Comparison of ENCODE assay signal across 7 mouse cellular contexts in the genomic region with DNA sequence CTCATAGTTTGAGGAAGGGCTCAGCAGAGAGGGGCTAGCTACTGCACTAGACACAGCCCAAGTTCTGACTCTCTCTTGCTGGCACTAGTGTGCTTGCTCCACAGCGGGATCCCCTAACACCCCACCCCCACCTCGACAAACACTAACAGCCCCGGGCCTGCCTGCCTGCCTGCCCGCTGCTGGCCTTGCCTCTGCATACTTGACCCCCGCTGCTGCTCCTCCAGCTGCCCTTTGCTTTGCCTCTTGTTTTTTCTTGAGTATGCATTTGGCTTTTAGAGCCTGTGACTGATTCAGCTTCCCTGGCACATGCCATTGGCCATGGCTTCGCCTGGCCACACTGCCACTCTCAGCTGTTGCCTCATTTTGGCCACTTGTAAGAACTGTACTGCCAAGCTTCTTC. TPM values are rescaled to one million over a fixed set of nuclear protein-coding genes. Genes with fewer than 3 reads are reported as not detected.
DNase-seq lines count a peak whose midpoint lies in the region; ATAC-seq lines count a peak whose summit lies in the region.

No protein-coding gene starts in this region.

- no peaks in the 10 kb centered on the region; the same call in 1 of the 2 replicates for H3K27me3 ChIP-seq in hindbrain, embryonic 12.5 days
- no peaks in the 10 kb centered on the region for H3K27me3 ChIP-seq in lung, embryonic 16.5 days (ENCODE audit: control insufficient read depth, insufficient read depth, low read depth, low read length)
- H3K27me3 ChIP-seq in intestine, embryonic 16.5 days (replicated peaks; ENCODE audit: control insufficient read depth, insufficient read depth, low read length), result no peaks in the 10 kb centered on the region

- peak; percentile 78 for DNase-seq in Muller cell, postnatal 12 days (ENCODE audit: inconsistent ontology term)
- peak; percentile 51 for DNase-seq in adrenal gland, postnatal 10 days
- DNase-seq in layer of hippocampus, adult 9-10 months (ENCODE audit: low spot score), result no peak
- no peak for DNase-seq in layer of hippocampus, adult 9-11 months

- no peak overlapping the region for H3K9ac ChIP-seq in hindbrain, embryonic 12.5 days
- H3K9ac ChIP-seq in lung, embryonic 16.5 days (ENCODE audit: low read length), result no peak overlapping the region
- no peak overlapping the region for H3K9ac ChIP-seq in intestine, embryonic 16.5 days (ENCODE audit: low read depth, low read length)

- H3K36me3 ChIP-seq in hindbrain, embryonic 12.5 days, result no peaks in the 10 kb centered on the region
- no peaks in the 10 kb centered on the region for H3K36me3 ChIP-seq in lung, embryonic 16.5 days (ENCODE audit: control insufficient read depth, insufficient read depth, low read length)
- H3K36me3 ChIP-seq in intestine, embryonic 16.5 days (ENCODE audit: control insufficient read depth, insufficient read depth, low read length), result no peaks in the 10 kb centered on the region

- peak overlapping the region; percentile 26 for H3K4me2 ChIP-seq in hindbrain, embryonic 12.5 days (replicated peaks)
- H3K4me2 ChIP-seq in lung, embryonic 16.5 days (ENCODE audit: low read depth, low read length), result peak overlapping the region; percentile 19; the same call in 1 of the 2 replicates
- H3K4me2 ChIP-seq in intestine, embryonic 16.5 days (ENCODE audit: low read depth, low read length), result no peak overlapping the region

- H3K4me3 ChIP-seq in hindbrain, embryonic 12.5 days, result no peak overlapping the region
- H3K4me3 ChIP-seq in lung, embryonic 16.5 days (ENCODE audit: low read length), result no peak overlapping the region
- no peak overlapping the region for H3K4me3 ChIP-seq in intestine, embryonic 16.5 days (ENCODE audit: low read length)

- H3K4me1 ChIP-seq in hindbrain, embryonic 12.5 days, result peaks cover 7% of the 10 kb centered on the region
- H3K4me1 ChIP-seq in lung, embryonic 16.5 days (replicated peaks; ENCODE audit: control insufficient read depth, insufficient read depth, low read length), result peaks cover 10% of the 10 kb centered on the region
- H3K4me1 ChIP-seq in intestine, embryonic 16.5 days (ENCODE audit: control insufficient read depth, insufficient read depth, low read length), result 0 out of 2 replicates have a peak, but pooled peaks cover 3% of the 10 kb centered on the region

- H3K27ac ChIP-seq in hindbrain, embryonic 12.5 days, result no peak overlapping the region
- H3K27ac ChIP-seq in lung, embryonic 16.5 days (ENCODE audit: low read length), result 0 out of 2 replicates have a peak overlapping the region, but pooled peaks have one; percentile 8
- no peak overlapping the region for H3K27ac ChIP-seq in intestine, embryonic 16.5 days (ENCODE audit: low read length)

- ATAC-seq in hindbrain, embryonic 12.5 days (ENCODE audit: low FRiP score), result no peak
- ATAC-seq in lung, embryonic 16.5 days (ENCODE audit: low read depth), result peak; percentile 81
- ATAC-seq in intestine, embryonic 16.5 days, result no peak

- 4% methylated on average over 6 of the region's 6 CpGs for WGBS in hindbrain, embryonic 12.5 days
- WGBS in lung, embryonic 16.5 days, result 15% methylated on average over 6 of the region's 6 CpGs
- WGBS in intestine, embryonic 16.5 days, result 21% methylated on average over 6 of the region's 6 CpGs

- peaks cover 5% of the 10 kb centered on the region for H3K9me3 ChIP-seq in hindbrain, embryonic 12.5 days (replicated peaks)
- peaks cover 4% of the 10 kb centered on the region; the same call in 1 of the 2 replicates for H3K9me3 ChIP-seq in lung, embryonic 16.5 days (ENCODE audit: control insufficient read depth, low read length)
- H3K9me3 ChIP-seq in intestine, embryonic 16.5 days (ENCODE audit: control insufficient read depth, low read length), result no peaks in the 10 kb centered on the region

RNA-seq across cellular contexts. Expression of a gene that starts 33.8 kb away (rescaled TPM):
- total RNA-seq in adrenal gland, postnatal 10 days (2021), result 100 to 1,000 TPM in 1 of 2 experiments, 10 to 100 TPM in 1; 47.6 to 103 TPM
- 29.1 and 37.5 TPM in 2 replicates for polyA plus RNA-seq in hindbrain, embryonic 12.5 days (2016; fragmentation: Nextera tagmentation; extraction: Ambion mirVana)
- polyA plus RNA-seq in lung, embryonic 16.5 days (2015; fragmentation: Nextera tagmentation; extraction: Ambion mirVana), result 57.0 and 64.8 TPM in 2 replicates
- polyA plus RNA-seq in intestine, embryonic 16.5 days (2015; fragmentation: Nextera tagmentation; extraction: Ambion mirVana), result 31.9 and 32.8 TPM in 2 replicates

Comparison
In these comparisons a context has a peak if more than half of its experiments do, and no peak if none do; other contexts are left out.
1. DNase-seq: peak in Muller cell, postnatal 12 days (single experiment) and adrenal gland, postnatal 10 days (single experiment); none in layer of hippocampus, adult 9-10 months (single experiment) and layer of hippocampus, adult 9-11 months (single experiment).